Mouse (Mus musculus) monocyte, adult 5-6 weeks (primary cell): ENCODE measurements around the gene Pold4. TPM values are rescaled to one million over a fixed set of nuclear protein-coding genes. Genes with fewer than 3 reads are reported as not detected.

ENCODE experiments used
- ATAC-seq: fragments of 153-309, 156-312 bp; replicated peaks from 2 replicates; pipeline ENCODE4 v1.8.0; 2017; ENCODE audit warnings: mild to moderate bottlenecking; ENCODE audit not compliant: low TSS enrichment, insufficient number of reproducible peaks, severe bottlenecking, poor library complexity, low FRiP score
- total RNA-seq: library from RNA; stranded (forward); fragments of 200-1000, 200-491, 200-594 nt; gene quantifications from 3 replicates; pipeline ENCODE4 v1.2.3, GENCODE M21; 2017

Gene Pold4
- 94.0 to 149 TPM (median 107 TPM) in 3 replicates for total RNA-seq

GRCm38 (mm10) chr19:4231253-4232185, at the start of gene Pold4:
Gene Pold4, plus strand, starts transcription at chr19:4231899.
- peak; percentile 76 for ATAC-seq

- ATAC-seq, result no peak
These were observed 48.0 kb upstream of the Pold4 start for GRCm38 (mm10) chr19:4183689-4184088.

GRCm38 (mm10) chr19:4184976-4185975, 46.4 kb upstream of the Pold4 start:
- peak; percentile 23; the same call in 1 of the 2 replicates for ATAC-seq

- no peak for ATAC-seq
These were observed 44.4 kb upstream of the Pold4 start for GRCm38 (mm10) chr19:4187303-4187702.

- no peak for ATAC-seq
These were observed 42.6 kb upstream of the Pold4 start for GRCm38 (mm10) chr19:4189051-4189620.

GRCm38 (mm10) chr19:4190831-4191334, 40.8 kb upstream of the Pold4 start, which contains the start of gene Tbc1d10c:
Gene Tbc1d10c, minus strand, starts transcription at chr19:4191284.
- peak; percentile 63 for ATAC-seq

GRCm38 (mm10) chr19:4191528-4192250, 40.0 kb upstream of the Pold4 start, which contains the start of gene Ppp1ca:
Gene Ppp1ca, plus strand, starts transcription at chr19:4192065.
- ATAC-seq, result peak; percentile 71

GRCm38 (mm10) chr19:4192251-4192985, 39.3 kb upstream of the Pold4 start:
- no peak for ATAC-seq

GRCm38 (mm10) chr19:4193129-4193528, 38.6 kb upstream of the Pold4 start:
- ATAC-seq, result no peak

- no peak for ATAC-seq
These were observed 37.5 kb upstream of the Pold4 start for GRCm38 (mm10) chr19:4194021-4194724.

GRCm38 (mm10) chr19:4194776-4195650, 36.7 kb upstream of the Pold4 start:
- ATAC-seq, result no peak

GRCm38 (mm10) chr19:4196048-4196447, 35.7 kb upstream of the Pold4 start:
- no peak for ATAC-seq

GRCm38 (mm10) chr19:4196548-4196947, 35.2 kb upstream of the Pold4 start:
- no peak for ATAC-seq

- no peak for ATAC-seq
These were observed 34.5 kb upstream of the Pold4 start for GRCm38 (mm10) chr19:4197180-4197579.

GRCm38 (mm10) chr19:4201291-4201909, 30.3 kb upstream of the Pold4 start, which contains the start of gene Rad9a:
Gene Rad9a, minus strand, starts transcription at chr19:4201662.
- peak; percentile 77 for ATAC-seq
